Comparison of ENCODE assay signal across 10 mouse cellular contexts in the genomic region with DNA sequence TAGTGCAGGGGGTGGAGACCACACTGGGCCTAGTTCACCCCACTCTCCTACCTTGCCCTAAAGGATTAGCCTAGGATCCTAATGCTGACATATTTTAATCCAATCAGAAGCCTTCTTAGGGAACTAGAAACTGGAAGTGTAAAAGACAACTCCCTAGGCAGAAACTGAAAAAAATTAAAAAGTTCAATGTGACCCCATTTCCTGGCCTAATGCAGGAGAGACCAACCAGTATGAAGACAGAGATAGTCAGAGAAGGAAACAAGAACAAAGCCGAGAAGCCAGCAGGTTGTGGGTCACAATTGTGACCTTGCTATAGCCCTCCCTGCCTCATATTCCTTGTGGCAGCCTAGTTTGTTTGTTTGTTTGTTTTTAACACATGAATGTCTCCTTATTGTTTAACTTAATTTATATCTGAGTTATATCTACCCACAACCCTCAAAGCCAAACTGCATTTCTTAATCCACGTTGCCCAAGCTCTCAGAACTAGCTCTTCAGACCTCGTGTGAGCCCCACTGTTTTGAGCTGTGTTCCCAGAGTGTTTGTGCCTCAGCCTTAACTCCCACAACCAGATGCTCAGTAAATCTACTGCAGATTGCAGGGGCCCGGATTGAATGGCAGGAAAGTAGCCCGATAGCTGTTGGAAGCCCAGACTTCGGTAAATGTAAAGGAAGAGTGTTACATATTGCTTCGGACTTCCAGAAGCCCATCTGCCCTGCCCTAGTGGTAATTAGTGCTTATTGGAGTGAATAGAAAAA.
A peak's percentile ranks its signal among the peaks of the same experiment; 100 is the strongest.
DNase-seq lines count a peak whose midpoint lies in the region; ATAC-seq and TF ChIP-seq lines count a peak whose summit lies in the region.
"Had no signal": no experiment of that assay in that cellular context is flagged by ENCODE, and none has a peak within 500 bp of the region (broad histone marks: within the 10 kb centered on the region; RNA-seq: fewer than 3 reads in every experiment).

No protein-coding gene starts in this region.

- intact Hi-C loops in gastrocnemius, postnatal 36 days (cut with DNase I) = loop anchor here (2.0 to 10.0 kb wide), 6 partner anchors 49 to 1283 kb away; no protein-coding TSS in a partner anchor

- peaks cover 45% of the 10 kb centered on the region for H3K4me1 ChIP-seq in hindbrain, embryonic 10.5 days (replicated peaks)
- H3K4me1 ChIP-seq in hindbrain, embryonic 14.5 days (replicated peaks; ENCODE audit: control insufficient read depth, insufficient read depth, low read length) = peaks cover 26% of the 10 kb centered on the region
- peaks cover 13 to 82% of the 10 kb centered on the region in 2 experiments for H3K4me1 ChIP-seq in CH12.LX (ENCODE audit: control insufficient read depth in 1 of 2, insufficient read depth in 2 of 2)
- H3K4me1 ChIP-seq in embryonic facial prominence, embryonic 11.5 days (ENCODE audit: control insufficient read depth, insufficient read depth, low read length) = peaks cover 5% of the 10 kb centered on the region
- H3K4me1 ChIP-seq in limb, embryonic 11.5 days (ENCODE audit: control insufficient read depth, insufficient read depth, low read length) = peaks cover 19% of the 10 kb centered on the region
- H3K4me1 ChIP-seq in intestine, embryonic 15.5 days (replicated peaks) = peaks cover 15% of the 10 kb centered on the region

- no peak for DNase-seq in hindbrain, embryonic 10.5 days (ENCODE audit: low spot score)
- no peak for DNase-seq in hindbrain, embryonic 14.5 days (ENCODE audit: low spot score)
- DNase-seq in CH12.LX (ENCODE audit: extremely low read depth) = no peak
- peak; percentile 59 for DNase-seq in embryonic facial prominence, embryonic 11.5 days (ENCODE audit: low spot score)
- DNase-seq in limb, embryonic 11.5 days (ENCODE audit: low spot score) = peak; percentile 50
- no peak for DNase-seq in gastrocnemius, postnatal 36 days
- DNase-seq in spleen, postnatal 10 days (ENCODE audit: low spot score in 2 of 2) = no peak

- no peak for TF ChIP-seq EP300 in CH12.LX (IDR thresholded peaks at IDR 0.05; ENCODE audit: low read length)

- no peak for TF ChIP-seq CTCF in CH12.LX (conservative IDR thresholded peaks at IDR 0.05 in 1 of 2, IDR thresholded peaks at IDR 0.05 in 1 of 2; ENCODE audit: low read depth in 2 of 2, low read length in 2 of 2)

- H3K4me2 ChIP-seq in hindbrain, embryonic 14.5 days (replicated peaks) = no peak overlapping the region
- peak overlapping the region; percentile 93 for H3K4me2 ChIP-seq in CH12.LX (ENCODE audit: insufficient read depth, low read depth, poor library complexity, severe bottlenecking)
- no peak overlapping the region for H3K4me2 ChIP-seq in embryonic facial prominence, embryonic 11.5 days (ENCODE audit: low read depth, low read length)
- no peak overlapping the region for H3K4me2 ChIP-seq in limb, embryonic 11.5 days (ENCODE audit: low read depth, severe bottlenecking)
- H3K4me2 ChIP-seq in intestine, embryonic 15.5 days (replicated peaks) = no peak overlapping the region

- in situ Hi-C loops in CH12.LX (cut with MboI; ENCODE audit: low pct_ligation_motif_present, low pct_unique_long_range_greater_than_20kb, low sequenced_read_pairs) = loop anchor here (5.0 to 25.0 kb wide), 4 partner anchors 135 to 1275 kb away; no protein-coding TSS in a partner anchor

- no peaks in the 10 kb centered on the region for H3K36me3 ChIP-seq in hindbrain, embryonic 10.5 days
- H3K36me3 ChIP-seq in hindbrain, embryonic 14.5 days (replicated peaks; ENCODE audit: control insufficient read depth, insufficient read depth) = no peaks in the 10 kb centered on the region
- H3K36me3 ChIP-seq in CH12.LX (replicated peaks in 1 of 2; ENCODE audit: control insufficient read depth in 1 of 2, insufficient read depth in 1 of 2, low read length in 1 of 2) = no peaks in the 10 kb centered on the region
- H3K36me3 ChIP-seq in embryonic facial prominence, embryonic 11.5 days (replicated peaks; ENCODE audit: control insufficient read depth, insufficient read depth, low read depth, low read length) = no peaks in the 10 kb centered on the region
- H3K36me3 ChIP-seq in limb, embryonic 11.5 days (ENCODE audit: control insufficient read depth, insufficient read depth, low read length) = no peaks in the 10 kb centered on the region
- H3K36me3 ChIP-seq in intestine, embryonic 15.5 days = no peaks in the 10 kb centered on the region
- H3K36me3 ChIP-seq: heart, embryonic 13.5 days; neural tube, embryonic 12.5 days had no signal

- TF ChIP-seq POLR2A in CH12.LX (IDR thresholded peaks at IDR 0.05; ENCODE audit: low read depth, low read length) = no peak

- H3K79me2 ChIP-seq in CH12.LX (replicated peaks; ENCODE audit: control insufficient read depth, extremely low read depth, insufficient read depth, poor library complexity, severe bottlenecking) = no peaks in the 10 kb centered on the region

- H3K9me3 ChIP-seq in hindbrain, embryonic 10.5 days = no peaks in the 10 kb centered on the region
- H3K9me3 ChIP-seq in hindbrain, embryonic 14.5 days (ENCODE audit: control insufficient read depth, low read length) = no peaks in the 10 kb centered on the region
- no peaks in the 10 kb centered on the region for H3K9me3 ChIP-seq in CH12.LX (replicated peaks; ENCODE audit: low read length)
- no peaks in the 10 kb centered on the region for H3K9me3 ChIP-seq in embryonic facial prominence, embryonic 11.5 days (replicated peaks; ENCODE audit: control insufficient read depth, low read length)
- no peaks in the 10 kb centered on the region for H3K9me3 ChIP-seq in limb, embryonic 11.5 days (ENCODE audit: control insufficient read depth, low read length)
- H3K9me3 ChIP-seq in intestine, embryonic 15.5 days = no peaks in the 10 kb centered on the region
- H3K9me3 ChIP-seq: heart, embryonic 13.5 days; neural tube, embryonic 12.5 days had no signal

- H3K27me3 ChIP-seq in hindbrain, embryonic 10.5 days (ENCODE audit: insufficient read depth, poor library complexity, severe bottlenecking) = no peaks in the 10 kb centered on the region
- H3K27me3 ChIP-seq in hindbrain, embryonic 14.5 days (ENCODE audit: control insufficient read depth, insufficient read depth, low read length) = no peaks in the 10 kb centered on the region
- no peaks in the 10 kb centered on the region for H3K27me3 ChIP-seq in CH12.LX (replicated peaks)
- H3K27me3 ChIP-seq in embryonic facial prominence, embryonic 11.5 days (ENCODE audit: control insufficient read depth, insufficient read depth, low read length) = no peaks in the 10 kb centered on the region
- no peaks in the 10 kb centered on the region for H3K27me3 ChIP-seq in limb, embryonic 11.5 days (ENCODE audit: control insufficient read depth, insufficient read depth, low read length)
- H3K27me3 ChIP-seq in intestine, embryonic 15.5 days (replicated peaks) = no peaks in the 10 kb centered on the region
- H3K27me3 ChIP-seq: heart, embryonic 13.5 days; neural tube, embryonic 12.5 days had no signal

- H3K9ac ChIP-seq in hindbrain, embryonic 14.5 days = no peak overlapping the region
- peak overlapping the region; percentile 66 for H3K9ac ChIP-seq in CH12.LX (ENCODE audit: insufficient read depth, low read depth)
- no peak overlapping the region for H3K9ac ChIP-seq in embryonic facial prominence, embryonic 11.5 days (replicated peaks; ENCODE audit: low read length)
- H3K9ac ChIP-seq in limb, embryonic 11.5 days (ENCODE audit: low read length) = no peak overlapping the region
- H3K9ac ChIP-seq in intestine, embryonic 15.5 days = no peak overlapping the region
- H3K9ac ChIP-seq: heart, embryonic 13.5 days; neural tube, embryonic 12.5 days had no signal

- WGBS in hindbrain, embryonic 10.5 days = 49% methylated on average over 7 of the region's 7 CpGs
- 58% methylated on average over 7 of the region's 7 CpGs for WGBS in hindbrain, embryonic 14.5 days
- 29% methylated on average over 7 of the region's 7 CpGs for WGBS in embryonic facial prominence, embryonic 11.5 days
- WGBS in limb, embryonic 11.5 days = 23% methylated on average over 7 of the region's 7 CpGs
- 68% methylated on average over 7 of the region's 7 CpGs for WGBS in intestine, embryonic 15.5 days

- peak overlapping the region; percentile 86 for H3K27ac ChIP-seq in hindbrain, embryonic 10.5 days
- no peak overlapping the region for H3K27ac ChIP-seq in hindbrain, embryonic 14.5 days
- H3K27ac ChIP-seq in CH12.LX (ENCODE audit: insufficient read depth, low read depth) = peak overlapping the region; percentile 81; the same call in 1 of the 2 replicates
- H3K27ac ChIP-seq in embryonic facial prominence, embryonic 11.5 days (replicated peaks; ENCODE audit: low read depth, low read length) = no peak overlapping the region
- H3K27ac ChIP-seq in limb, embryonic 11.5 days (replicated peaks; ENCODE audit: low read depth, low read length) = no peak overlapping the region
- no peak overlapping the region for H3K27ac ChIP-seq in intestine, embryonic 15.5 days
- H3K27ac ChIP-seq: heart, embryonic 13.5 days; neural tube, embryonic 12.5 days had no signal

- no peak for TF ChIP-seq RAD21 in CH12.LX (IDR thresholded peaks at IDR 0.05; ENCODE audit: low read depth, low read length)

- ATAC-seq in hindbrain, embryonic 14.5 days (ENCODE audit: low FRiP score) = no peak
- ATAC-seq in embryonic facial prominence, embryonic 11.5 days (replicated peaks; ENCODE audit: insufficient number of reproducible peaks, low FRiP score, low TSS enrichment, low read depth) = no peak
- ATAC-seq in limb, embryonic 11.5 days (ENCODE audit: insufficient number of reproducible peaks, low FRiP score, low TSS enrichment, low read depth) = no peak
- no peak for ATAC-seq in intestine, embryonic 15.5 days

- dilution Hi-C loops in CH12.LX (cut with MboI; ENCODE audit: extremely low pct_ligation_motif_present, extremely low pct_unique_long_range_greater_than_20kb, low sequenced_read_pairs) = no loop called here

- no peak overlapping the region for H3K4me3 ChIP-seq in hindbrain, embryonic 10.5 days
- H3K4me3 ChIP-seq in hindbrain, embryonic 14.5 days (replicated peaks; ENCODE audit: low read length) = no peak overlapping the region
- H3K4me3 ChIP-seq in CH12.LX (replicated peaks in 1 of 3; ENCODE audit: low read depth in 2 of 3, low read length in 2 of 3, poor library complexity in 1 of 3) = no peak overlapping the region
- no peak overlapping the region for H3K4me3 ChIP-seq in embryonic facial prominence, embryonic 11.5 days (ENCODE audit: low read depth, low read length)
- H3K4me3 ChIP-seq in limb, embryonic 11.5 days (ENCODE audit: low read depth, low read length) = no peak overlapping the region
- H3K4me3 ChIP-seq in intestine, embryonic 15.5 days (replicated peaks) = no peak overlapping the region
- H3K4me3 ChIP-seq: heart, embryonic 13.5 days; neural tube, embryonic 12.5 days had no signal

TF ChIP-seq in CH12.LX, 34 proteins besides CTCF, POLR2A, EP300 and RAD21 (continues in another document):
- TF ChIP-seq BHLHE40 (IDR thresholded peaks at IDR 0.05; ENCODE audit: low read depth, low read length) (no peak), USF1 (IDR thresholded peaks at IDR 0.05; ENCODE audit: low read depth, low read length) (no peak), GABPA (IDR thresholded peaks at IDR 0.05; ENCODE audit: insufficient replicate concordance, low read depth, low read length) (no peak), MXI1 (IDR thresholded peaks at IDR 0.05; ENCODE audit: low read depth, low read length) (no peak), HCFC1 (IDR thresholded peaks at IDR 0.05; ENCODE audit: low read depth, low read length) (no peak), ETS1 (conservative IDR thresholded peaks at IDR 0.05; ENCODE audit: low read depth, low read length) (no peak)

Comparison
In these comparisons a context has a peak if more than half of its experiments do, and no peak if none do; other contexts are left out.
1. H3K27ac ChIP-seq: peak in hindbrain, embryonic 10.5 days (single experiment) and CH12.LX (single experiment); none in hindbrain, embryonic 14.5 days (single experiment), embryonic facial prominence, embryonic 11.5 days (single experiment), limb, embryonic 11.5 days (single experiment) and intestine, embryonic 15.5 days (single experiment).
2. DNase-seq: peak in embryonic facial prominence, embryonic 11.5 days (single experiment) and limb, embryonic 11.5 days (single experiment); none in hindbrain, embryonic 10.5 days (single experiment), hindbrain, embryonic 14.5 days (single experiment), CH12.LX (single experiment), gastrocnemius, postnatal 36 days (0 of 2) and spleen, postnatal 10 days (0 of 2).